Mouse (Mus musculus): Measurements from ENCODE around the gene Sipa1l1.
"Not testable (repeated sequence)": the region's sequence is repeated elsewhere in the genome, so short reads cannot be mapped to it uniquely, and the experiment has no call there.

Gene Sipa1l1

GRCm38 (mm10) chr12:82486829-82487560 lies 317.9 kb downstream of the Sipa1l1 start:
- no peak for DNase-seq

DNA sequence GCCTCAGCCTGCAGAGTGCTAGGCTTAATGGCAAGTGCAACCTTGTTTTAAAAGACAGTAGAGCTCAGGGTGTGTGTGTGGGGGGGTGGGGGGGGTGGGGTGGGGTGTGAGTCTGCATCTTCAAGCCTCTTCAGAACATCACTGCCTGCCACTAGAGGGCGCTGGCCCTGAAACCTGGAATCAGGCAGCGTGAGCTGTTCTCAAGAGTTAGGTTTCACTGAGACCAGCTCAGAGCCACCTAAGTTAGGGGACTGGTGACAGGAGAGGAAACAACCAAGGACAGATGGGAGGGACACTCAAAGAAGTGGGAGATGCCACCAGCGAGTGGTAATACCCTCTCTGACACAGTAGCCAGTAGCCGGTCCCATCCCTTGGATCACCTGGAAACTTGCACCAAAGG lies 320.0 kb downstream of the Sipa1l1 start:
- DNase-seq, result peak; percentile 53

- no peak for DNase-seq
These were observed 320.5 kb downstream of the Sipa1l1 start for GRCm38 (mm10) chr12:82489621-82490020.

DNA sequence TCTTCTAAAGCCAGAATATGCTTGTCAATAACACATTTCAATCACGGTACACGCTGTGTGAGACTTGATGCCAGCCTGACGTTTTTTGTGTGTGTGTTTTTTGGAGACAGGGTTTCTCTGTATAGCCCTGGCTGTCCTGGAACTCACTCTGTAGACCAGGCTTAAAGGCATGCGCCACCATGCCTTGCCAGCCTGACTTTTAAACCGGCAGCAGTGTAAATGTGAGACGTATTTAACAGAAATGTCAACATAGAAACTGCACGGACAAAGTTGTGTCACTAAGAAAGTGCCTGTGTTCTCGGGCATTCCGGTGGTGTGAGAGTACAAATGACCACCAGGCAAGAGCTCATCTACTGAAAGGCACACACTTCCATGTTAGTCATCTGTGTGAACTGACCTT lies 323.3 kb downstream of the Sipa1l1 start:
- no peak for DNase-seq

- not testable (repeated sequence) for DNase-seq
These were observed 324.1 kb downstream of the Sipa1l1 start for GRCm38 (mm10) chr12:82493260-82493659.

GRCm38 (mm10) chr12:82495936-82496335 lies 326.8 kb downstream of the Sipa1l1 start:
- no peak for DNase-seq

GRCm38 (mm10) chr12:82497866-82498631 lies 328.9 kb downstream of the Sipa1l1 start:
- DNase-seq, result peak; percentile 83

- DNase-seq, result no peak
These were observed 329.6 kb downstream of the Sipa1l1 start for GRCm38 (mm10) chr12:82498701-82499100.

DNA sequence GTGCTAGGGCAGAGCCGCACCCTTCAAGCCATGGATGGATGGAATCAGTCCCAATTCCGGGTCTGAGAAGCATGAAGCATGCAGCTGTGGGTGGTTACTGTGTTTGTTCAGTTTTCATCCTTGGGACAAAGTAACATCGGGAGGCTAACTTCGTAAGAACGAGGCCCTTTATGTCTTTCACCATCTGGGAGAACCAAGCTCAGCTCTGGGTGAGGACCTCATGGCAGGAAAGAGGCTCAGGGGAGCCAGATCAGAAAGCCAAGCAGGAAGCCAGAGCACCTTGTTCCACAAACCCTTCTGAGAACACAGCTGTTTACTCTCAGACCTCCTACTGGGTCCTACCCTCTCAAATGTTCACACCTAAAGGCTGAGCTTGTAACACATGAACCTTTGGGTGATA lies 330.6 kb downstream of the Sipa1l1 start:
- no peak for DNase-seq

Data from embryo, embryonic 11 days (tissue).